Mouse (Mus musculus) megakaryocyte, embryonic 14.5 days (primary cell): ENCODE results near the gene Olfr2.

Source experiments
- FLI1 ChIP-seq: IDR thresholded peaks from 2 replicates; pipeline ENCODE4 v1.6.1; 2012; ENCODE audit warnings: low read length, inconsistent platforms, mixed read lengths
- GATA1 ChIP-seq: IDR thresholded peaks from 3 replicates; pipeline ENCODE4 v1.6.1; 2012; ENCODE audit warnings: mixed read lengths, low read length, inconsistent platforms, borderline replicate concordance

- TF ChIP-seq GATA1 (no peak), FLI1 (no peak)
These were observed 37.3 kb upstream of the Olfr2 start for GRCm38 (mm10) chr7:107043136-107043535.
